Mouse (Mus musculus) heart, embryonic 16.5 days (tissue): ENCODE results near the gene Ndrg3. TPM values are rescaled to one million over a fixed set of nuclear protein-coding genes. Genes with fewer than 3 reads are reported as not detected.
"Not testable (repeated sequence)": the region's sequence is repeated elsewhere in the genome, so short reads cannot be mapped to it uniquely, and the experiment has no call there.

ENCODE experiments used
- ATAC-seq: fragments of 200-750 bp; cut with Nextera tagmentation; replicated peaks from 2 replicates; pipeline ENCODE4 v1.8.0; 2017; ENCODE audit warnings: moderate number of reproducible peaks; ENCODE audit not compliant: insufficient read depth, low FRiP score; ENCODE audit errors: extremely low read depth
- H3K27ac ChIP-seq: fragments of 300-500 bp; sonication (generic); 2 replicates; pipeline ENCODE4 v1.5.1; 2014; ENCODE audit warnings: mild to moderate bottlenecking, low read length, control low read depth, moderate library complexity
- H3K27me3 ChIP-seq: fragments of 300-500 bp; sonication (generic); 2 replicates; pipeline ENCODE4 v1.6.1; 2014; ENCODE audit warnings: low read length, mixed read lengths; ENCODE audit not compliant: control insufficient read depth, insufficient read depth
- H3K36me3 ChIP-seq: fragments of 300-500 bp; sonication (generic); 2 replicates; pipeline ENCODE4 v1.6.1; 2014; ENCODE audit not compliant: control insufficient read depth, insufficient read depth
- H3K4me1 ChIP-seq: fragments of 300-500 bp; sonication (generic); 2 replicates; pipeline ENCODE4 v1.6.1; 2014; ENCODE audit warnings: low read length, mixed read lengths; ENCODE audit not compliant: control insufficient read depth, insufficient read depth
- H3K4me2 ChIP-seq: fragments of 300-500 bp; sonication (generic); 2 replicates; pipeline ENCODE4 v1.6.1; 2014; ENCODE audit warnings: low read depth, mild to moderate bottlenecking, control low read depth, low read length
- H3K4me3 ChIP-seq: fragments of 300-500 bp; sonication (generic); 2 replicates; pipeline ENCODE4 v1.5.1; 2014; ENCODE audit warnings: mild to moderate bottlenecking, control low read depth, low read length
- H3K9ac ChIP-seq: fragments of 300-500 bp; sonication (generic); 2 replicates; pipeline ENCODE4 v1.6.1; 2014; ENCODE audit warnings: low read length, control low read depth
- H3K9me3 ChIP-seq: fragments of 300-500 bp; sonication (generic); replicated peaks from 2 replicates; pipeline ENCODE4 v1.6.1; 2016; ENCODE audit warnings: low read length; ENCODE audit not compliant: control insufficient read depth
- WGBS: fragments of 180-500 bp; shearing (Covaris S2); extraction: QIAGEN DNeasy Blood & Tissue Kit; methylation state at CpG from one replicate; pipeline ENCODE4 v1.1.7; 2014; 5-methylcytosine and 5-hydroxymethylcytosine counted together
- polyA plus RNA-seq: library from polyadenylated mRNA; unstranded; fragments of >200 nt; fragmentation: Nextera tagmentation; extraction: Ambion mirVana; gene quantifications from 2 replicates; pipeline ENCODE4 v1.2.1, GENCODE M21; 2015

Ndrg3 gene
- polyA plus RNA-seq, 1 experiment from 2014 or later: 60.0 TPM

DNA sequence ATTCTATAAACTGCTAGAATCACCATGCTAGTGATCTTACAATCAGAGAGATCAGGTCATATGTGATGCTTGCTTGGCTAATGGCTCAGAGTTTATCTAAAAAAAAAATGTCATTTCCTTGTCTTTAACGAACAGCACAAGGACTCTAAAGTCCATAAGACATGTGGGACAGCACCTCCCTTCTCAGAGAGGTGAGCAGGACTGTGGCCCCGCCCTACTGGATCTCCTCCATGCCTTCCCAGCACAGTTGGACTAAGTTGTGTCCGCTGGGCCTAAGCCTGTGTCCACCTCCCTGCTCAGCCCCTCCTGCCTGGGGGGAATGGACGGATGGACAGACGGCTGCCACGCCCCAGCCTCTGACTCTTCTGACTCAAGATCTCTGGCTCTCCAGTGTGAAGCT lies 56.9 kb downstream of the Ndrg3 start:
- 83% methylated on average over 6 of the region's 6 CpGs for WGBS
- Histone ChIP-seq H3K36me3 (peaks cover 24% of the 10 kb centered on the region; the same call in 1 of the 2 replicates), H3K4me1 (no peaks in the 10 kb centered on the region)

DNA sequence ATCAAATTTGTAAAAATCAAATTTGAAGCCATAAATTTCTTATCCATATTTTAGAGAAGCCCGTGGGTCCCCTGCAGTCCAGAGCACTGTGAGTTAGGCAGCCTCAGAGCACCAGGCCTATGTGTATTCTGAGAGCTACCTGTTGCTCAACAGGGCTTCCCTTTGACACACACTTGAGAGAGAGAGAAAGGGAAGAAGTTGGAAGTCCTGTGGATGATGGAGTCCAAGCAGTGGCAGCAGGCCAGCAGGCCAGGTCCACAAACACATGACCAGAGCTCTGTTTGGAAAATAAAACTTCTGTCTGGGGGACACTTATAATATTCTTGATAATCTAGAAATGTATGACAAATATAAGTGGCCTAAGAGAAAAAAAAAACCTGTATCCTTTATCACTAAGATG lies 58.4 kb downstream of the Ndrg3 start:
- ATAC-seq: no peak
- H3K4me1 ChIP-seq: no peaks in the 10 kb centered on the region
- H3K36me3 ChIP-seq: peaks cover 23% of the 10 kb centered on the region; the same call in 1 of the 2 replicates
- no peak overlapping the region for H3K4me3 ChIP-seq
- H3K9ac ChIP-seq: no peak overlapping the region
- no peaks in the 10 kb centered on the region for H3K27me3 ChIP-seq
- no peaks in the 10 kb centered on the region for H3K9me3 ChIP-seq
- WGBS: 96% methylated on average over 1 of the region's 1 CpGs
- H3K4me2 ChIP-seq: no peak overlapping the region
- no peak overlapping the region for H3K27ac ChIP-seq

More for the DNA sequence above, 56.9 kb downstream of the Ndrg3 start:
- no peak overlapping the region for H3K4me2 ChIP-seq
- H3K9me3 ChIP-seq: no peaks in the 10 kb centered on the region
- no peak overlapping the region for H3K27ac ChIP-seq
- no peak for ATAC-seq
- H3K27me3 ChIP-seq: no peaks in the 10 kb centered on the region
- no peak overlapping the region for H3K9ac ChIP-seq
- H3K4me3 ChIP-seq: no peak overlapping the region

DNA sequence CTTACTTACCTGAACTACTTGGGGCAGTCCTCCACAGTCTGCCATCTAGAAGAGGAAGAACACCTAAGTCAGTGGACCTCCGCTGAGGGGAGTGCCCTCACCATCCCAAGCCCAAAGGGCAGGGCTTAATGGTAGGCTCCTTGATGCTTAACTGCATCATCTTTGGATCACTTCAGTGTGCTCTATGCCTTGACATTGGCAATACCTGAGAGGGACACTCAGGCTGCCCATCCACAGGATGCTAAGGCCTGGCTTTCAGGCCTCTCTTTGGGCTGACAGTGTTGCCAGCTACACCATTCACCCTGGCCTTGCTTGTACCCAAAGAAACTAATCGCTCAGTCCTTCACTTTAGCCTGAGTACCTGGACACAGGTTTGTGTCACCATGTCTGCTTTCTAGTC lies 60.4 kb downstream of the Ndrg3 start:
- H3K27ac ChIP-seq: no peak overlapping the region
- H3K27me3 ChIP-seq: no peaks in the 10 kb centered on the region
- no peak overlapping the region for H3K9ac ChIP-seq
- H3K36me3 ChIP-seq: peaks cover 22% of the 10 kb centered on the region; the same call in 1 of the 2 replicates
- no peaks in the 10 kb centered on the region for H3K4me1 ChIP-seq
- no peak overlapping the region for H3K4me2 ChIP-seq
- no peak for ATAC-seq
- H3K4me3 ChIP-seq: no peak overlapping the region
- WGBS: 90% methylated on average over 2 of the region's 2 CpGs
- no peaks in the 10 kb centered on the region for H3K9me3 ChIP-seq

DNA sequence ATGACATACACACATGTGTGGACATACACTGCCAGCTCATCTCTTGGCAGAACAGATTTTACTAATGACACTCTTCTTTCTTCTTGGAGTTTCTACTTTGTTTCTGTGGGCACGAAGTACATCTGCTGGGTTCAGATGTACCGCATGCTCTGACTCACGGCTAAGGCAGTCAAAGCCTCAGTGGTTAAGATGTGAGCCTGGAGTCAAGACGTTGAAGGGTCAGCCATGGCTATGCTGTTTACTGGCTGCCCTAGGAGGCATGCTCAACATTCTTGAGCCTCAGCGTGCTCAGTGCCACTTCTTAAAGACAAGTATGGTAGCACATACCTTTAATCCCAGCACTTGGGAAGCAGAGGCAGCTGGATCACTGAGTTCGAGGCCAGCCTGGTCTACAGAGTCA lies 61.3 kb downstream of the Ndrg3 start:
- no peak overlapping the region for H3K4me2 ChIP-seq
- WGBS: 83% methylated on average over 6 of the region's 6 CpGs
- H3K9me3 ChIP-seq: no peaks in the 10 kb centered on the region
- H3K27me3 ChIP-seq: no peaks in the 10 kb centered on the region
- H3K27ac ChIP-seq: no peak overlapping the region
- ATAC-seq: no peak
- H3K4me3 ChIP-seq: no peak overlapping the region
- peaks cover 16% of the 10 kb centered on the region; the same call in 1 of the 2 replicates for H3K36me3 ChIP-seq
- no peak overlapping the region for H3K9ac ChIP-seq
- H3K4me1 ChIP-seq: no peaks in the 10 kb centered on the region

- H3K9me3 ChIP-seq: no peaks in the 10 kb centered on the region
- no peaks in the 10 kb centered on the region for H3K4me1 ChIP-seq
- H3K36me3 ChIP-seq: peaks cover 16% of the 10 kb centered on the region; the same call in 1 of the 2 replicates
- WGBS: 64% methylated on average over 11 of the region's 11 CpGs
- H3K27me3 ChIP-seq: no peaks in the 10 kb centered on the region
- no peak overlapping the region for H3K4me3 ChIP-seq
- H3K9ac ChIP-seq: no peak overlapping the region
- ATAC-seq: no peak
- H3K27ac ChIP-seq: no peak overlapping the region
- no peak overlapping the region for H3K4me2 ChIP-seq
Observed at GRCm38 (mm10) chr2:156929519-156930120, 62.2 kb downstream of the Ndrg3 start.

DNA sequence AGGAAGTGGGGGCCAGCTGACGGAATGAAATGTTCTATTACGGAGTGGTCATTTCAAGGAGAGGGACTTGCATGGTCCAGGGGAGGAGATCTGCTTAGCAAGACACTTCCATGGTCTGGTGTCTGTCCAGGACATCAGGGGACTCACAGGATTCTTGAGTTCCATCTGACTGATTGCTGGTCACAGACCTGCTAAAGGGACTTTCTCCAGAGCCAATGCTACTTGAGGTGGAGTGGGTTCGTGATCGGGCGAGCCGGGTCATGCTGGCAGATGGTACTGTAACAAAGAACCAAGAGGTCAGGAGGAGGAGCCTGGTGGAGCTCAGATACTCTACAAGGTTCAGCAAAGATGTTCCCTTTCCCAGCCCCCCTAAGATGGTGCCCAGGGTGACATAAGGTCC lies 63.2 kb downstream of the Ndrg3 start:
- H3K27me3 ChIP-seq: no peaks in the 10 kb centered on the region
- no peak overlapping the region for H3K4me2 ChIP-seq
- H3K4me3 ChIP-seq: no peak overlapping the region
- no peak overlapping the region for H3K9ac ChIP-seq
- 92% methylated on average over 6 of the region's 6 CpGs for WGBS
- 0 out of 2 replicates have a peak, but pooled peaks cover 3% of the 10 kb centered on the region for H3K4me1 ChIP-seq
- H3K27ac ChIP-seq: no peak overlapping the region
- peaks cover 16% of the 10 kb centered on the region; the same call in 1 of the 2 replicates for H3K36me3 ChIP-seq
- no peaks in the 10 kb centered on the region for H3K9me3 ChIP-seq
- ATAC-seq: no peak

DNA sequence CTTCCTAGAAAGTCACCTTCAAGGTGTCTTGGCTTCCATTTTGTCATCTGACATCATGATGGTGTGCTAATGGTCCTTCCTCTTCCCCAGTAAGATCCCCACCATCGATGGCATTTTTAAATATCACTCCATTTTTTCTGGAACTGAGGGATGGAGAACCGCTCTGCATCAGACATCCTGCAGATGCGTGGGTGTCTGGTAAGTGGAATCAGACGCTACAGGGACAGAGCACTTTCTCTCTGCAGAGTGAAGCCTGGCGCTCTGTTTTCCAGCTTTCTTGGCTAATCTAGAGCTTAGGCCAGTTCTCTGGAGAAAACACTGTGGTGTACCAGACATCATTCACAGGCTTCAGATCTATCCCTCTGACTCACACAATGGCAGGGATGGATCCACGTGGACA lies 64.2 kb downstream of the Ndrg3 start:
- H3K9ac ChIP-seq: no peak overlapping the region
- H3K4me1 ChIP-seq: 0 out of 2 replicates have a peak, but pooled peaks cover 3% of the 10 kb centered on the region
- H3K27ac ChIP-seq: no peak overlapping the region
- no peak for ATAC-seq
- 78% methylated on average over 6 of the region's 6 CpGs for WGBS
- H3K9me3 ChIP-seq: no peaks in the 10 kb centered on the region
- H3K27me3 ChIP-seq: no peaks in the 10 kb centered on the region
- H3K36me3 ChIP-seq: peaks cover 16% of the 10 kb centered on the region; the same call in 1 of the 2 replicates
- H3K4me2 ChIP-seq: no peak overlapping the region
- H3K4me3 ChIP-seq: no peak overlapping the region

GRCm38 (mm10) chr2:156925611-156926010 lies 66.2 kb downstream of the Ndrg3 start:
- not testable (repeated sequence) for H3K4me3 ChIP-seq, H3K4me1 ChIP-seq, ATAC-seq, H3K4me2 ChIP-seq, H3K27me3 ChIP-seq, H3K9me3 ChIP-seq, H3K9ac ChIP-seq, H3K27ac ChIP-seq, H3K36me3 ChIP-seq
- 73% methylated on average over 3 of the region's 3 CpGs for WGBS

- not testable (repeated sequence) for H3K4me2 ChIP-seq, H3K36me3 ChIP-seq, H3K9me3 ChIP-seq, ATAC-seq, H3K27ac ChIP-seq, H3K9ac ChIP-seq, H3K27me3 ChIP-seq, H3K4me1 ChIP-seq, H3K4me3 ChIP-seq
- WGBS: 89% methylated on average over 4 of the region's 4 CpGs
Observed at GRCm38 (mm10) chr2:156925075-156925474, 66.8 kb downstream of the Ndrg3 start.
